Mouse (Mus musculus): ENCODE results near the gene Atp9a. TPM values are rescaled to one million over a fixed set of nuclear protein-coding genes. Genes with fewer than 3 reads are reported as not detected.

The Atp9a gene
- polyA plus RNA-seq, 1 experiment, result not detected

DNA sequence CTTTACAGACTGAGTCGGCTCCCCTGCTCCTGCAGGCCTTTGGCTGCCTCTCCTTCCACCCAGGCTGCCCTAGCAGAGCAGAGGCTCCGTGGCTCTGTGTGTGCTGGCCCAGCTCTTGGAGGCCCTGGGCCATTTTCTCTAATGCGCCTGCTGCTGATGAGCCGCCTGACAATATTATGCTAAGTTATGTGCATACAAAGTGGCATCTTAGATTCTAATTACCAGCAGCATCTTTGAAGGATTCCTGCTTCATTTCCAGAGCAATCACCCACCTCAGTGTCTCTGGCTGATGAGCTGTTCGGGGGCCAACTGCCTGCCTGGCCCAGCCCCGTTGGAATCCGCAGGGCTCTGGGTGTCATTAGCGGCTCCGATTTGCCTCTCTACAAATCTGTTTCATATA, 115.8 kb downstream of the Atp9a start:
- Histone ChIP-seq H3K4me3 (ENCODE audit: insufficient read depth, low read depth, low read length) (no peak overlapping the region), H3K4me1 (ENCODE audit: control insufficient read depth, insufficient read depth, low read length) (peaks cover 7% of the 10 kb centered on the region), H3K27ac (ENCODE audit: insufficient read depth, low read depth, low read length) (no peak overlapping the region)
- 75% methylated on average over 9 of the region's 9 CpGs for WGBS
- no peak for TF ChIP-seq CTCF (IDR thresholded peaks at IDR 0.05; ENCODE audit: insufficient read depth, low read depth, low read length)
- no peak for TF ChIP-seq POLR2A (IDR thresholded peaks at IDR 0.05; ENCODE audit: insufficient read depth, low read depth, low read length)

DNA sequence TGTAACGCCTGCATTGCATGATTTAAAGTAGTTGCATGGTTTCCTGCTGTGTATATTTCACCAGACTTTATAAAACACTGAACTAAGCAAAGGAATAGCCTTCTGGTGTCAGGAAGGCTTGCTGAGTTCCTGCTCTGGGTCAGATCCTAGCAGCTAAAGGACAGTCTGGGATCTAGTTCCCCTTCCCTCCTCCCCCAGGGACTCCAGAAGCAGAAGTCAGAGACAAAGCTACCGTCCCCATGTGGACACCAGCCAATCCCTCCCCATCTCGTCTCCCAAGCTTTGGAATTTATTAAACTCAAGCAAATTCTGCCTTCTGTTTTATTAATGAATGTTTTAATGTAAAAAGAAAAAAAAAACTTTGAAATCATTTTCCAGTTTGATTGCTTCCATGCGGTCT, 117.1 kb downstream of the Atp9a start:
- no peak overlapping the region for H3K27ac ChIP-seq (ENCODE audit: insufficient read depth, low read depth, low read length)
- TF ChIP-seq POLR2A (IDR thresholded peaks at IDR 0.05; ENCODE audit: insufficient read depth, low read depth, low read length), result no peak
- no peak for TF ChIP-seq CTCF (IDR thresholded peaks at IDR 0.05; ENCODE audit: insufficient read depth, low read depth, low read length)
- H3K4me1 ChIP-seq (ENCODE audit: control insufficient read depth, insufficient read depth, low read length), result peaks cover 7% of the 10 kb centered on the region
- H3K4me3 ChIP-seq (ENCODE audit: insufficient read depth, low read depth, low read length), result no peak overlapping the region
- 82% methylated on average over 4 of the region's 4 CpGs for WGBS

DNA sequence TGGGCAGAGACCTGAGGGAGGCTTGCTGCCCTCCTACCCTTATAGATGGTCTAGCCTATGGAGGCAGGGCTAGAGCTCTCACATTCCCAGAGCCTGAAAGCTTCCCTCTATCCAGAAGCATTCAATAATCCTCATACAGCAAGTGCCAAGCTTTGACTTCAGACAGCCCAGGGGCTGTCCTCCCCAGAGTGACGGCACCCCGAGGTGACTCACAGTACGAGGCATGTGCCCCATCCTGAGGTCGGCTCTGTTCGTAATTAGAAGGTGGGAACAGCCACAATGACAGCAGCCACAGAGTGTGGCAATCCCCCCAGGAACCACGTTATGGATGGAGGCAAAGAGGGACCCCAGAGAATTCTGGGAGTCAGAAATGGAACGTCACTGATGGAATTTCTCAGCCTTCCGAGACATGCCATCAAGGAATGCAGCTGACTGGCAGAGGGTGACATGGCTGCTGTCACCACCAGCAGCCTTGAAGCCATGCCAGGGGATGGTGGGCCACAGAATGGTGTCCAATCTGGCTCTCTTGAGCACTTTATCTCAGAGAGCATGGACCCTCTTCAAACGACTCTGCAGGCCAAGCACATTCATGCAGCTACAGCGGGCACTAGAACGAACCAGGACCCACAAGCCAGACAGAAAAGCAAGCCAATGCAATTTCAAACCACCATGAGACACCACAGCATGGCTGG, 121.0 kb downstream of the Atp9a start:
- 74% methylated on average over 11 of the region's 11 CpGs for WGBS
- no peaks in the 10 kb centered on the region; the same call in 1 of the 2 replicates for H3K4me1 ChIP-seq (ENCODE audit: control insufficient read depth, insufficient read depth, low read length)
- TF ChIP-seq CTCF (IDR thresholded peaks at IDR 0.05; ENCODE audit: insufficient read depth, low read depth, low read length), result no peak
- TF ChIP-seq POLR2A (IDR thresholded peaks at IDR 0.05; ENCODE audit: insufficient read depth, low read depth, low read length), result no peak
- no peak overlapping the region for H3K27ac ChIP-seq (ENCODE audit: insufficient read depth, low read depth, low read length)
- no peak overlapping the region for H3K4me3 ChIP-seq (ENCODE audit: insufficient read depth, low read depth, low read length)

DNA sequence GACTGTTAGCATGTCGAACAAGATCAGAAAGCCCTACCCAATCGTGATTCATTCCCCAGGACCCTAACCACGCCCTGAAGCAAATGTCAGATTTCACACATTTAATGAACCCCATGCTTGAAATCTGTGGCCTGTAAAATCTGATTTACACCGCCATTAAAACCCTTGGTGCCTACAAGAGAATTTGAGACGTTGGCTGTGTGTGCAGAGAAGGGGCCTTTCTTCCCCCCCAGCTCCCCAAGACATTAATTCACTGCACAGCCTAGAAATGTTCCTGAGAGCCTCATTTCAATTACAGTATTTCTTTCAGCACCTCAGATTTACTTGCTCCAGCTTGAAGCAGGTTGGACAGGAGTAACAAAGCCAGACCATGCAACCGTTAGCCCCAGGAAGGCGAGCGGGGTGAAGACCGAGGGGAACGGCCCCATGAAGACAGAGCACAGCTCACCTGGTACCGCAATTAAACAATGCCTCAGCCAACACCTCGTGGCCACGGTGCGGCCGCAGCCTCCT, 123.9 kb downstream of the Atp9a start:
- peaks cover 6% of the 10 kb centered on the region; the same call in 1 of the 2 replicates for H3K4me1 ChIP-seq (ENCODE audit: control insufficient read depth, insufficient read depth, low read length)
- H3K4me3 ChIP-seq (ENCODE audit: insufficient read depth, low read depth, low read length), result no peak overlapping the region
- 88% methylated on average over 15 of the region's 15 CpGs for WGBS
- TF ChIP-seq POLR2A (IDR thresholded peaks at IDR 0.05; ENCODE audit: insufficient read depth, low read depth, low read length), result no peak
- TF ChIP-seq CTCF (IDR thresholded peaks at IDR 0.05; ENCODE audit: insufficient read depth, low read depth, low read length), result no peak
- no peak overlapping the region for H3K27ac ChIP-seq (ENCODE audit: insufficient read depth, low read depth, low read length)

DNA sequence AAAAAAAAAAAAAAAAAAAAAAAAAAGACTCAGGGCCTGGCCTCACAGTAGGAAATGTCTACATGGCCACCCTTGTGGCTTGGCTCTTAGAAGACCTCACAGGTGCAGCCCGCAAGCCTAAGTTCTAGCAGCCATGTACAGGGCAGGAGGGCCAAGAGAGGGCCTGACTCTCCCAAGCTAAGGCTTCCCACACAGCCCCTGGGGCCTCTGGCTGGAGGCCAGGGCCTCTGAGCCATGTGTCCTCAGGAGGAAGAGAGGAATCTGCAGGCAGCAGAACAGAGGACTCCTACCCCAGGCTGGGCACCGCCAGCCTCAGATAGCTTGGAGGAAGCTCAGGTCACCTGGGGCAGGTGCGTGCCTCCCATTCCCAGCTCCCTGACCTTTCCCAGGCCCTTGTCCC, 127.0 kb downstream of the Atp9a start:
- WGBS, result 91% methylated on average over 3 of the region's 3 CpGs
- Histone ChIP-seq H3K27ac (ENCODE audit: insufficient read depth, low read depth, low read length) (no peak overlapping the region), H3K4me3 (ENCODE audit: insufficient read depth, low read depth, low read length) (no peak overlapping the region), H3K4me1 (ENCODE audit: control insufficient read depth, insufficient read depth, low read length) (peaks cover 12% of the 10 kb centered on the region)
- TF ChIP-seq CTCF (IDR thresholded peaks at IDR 0.05; ENCODE audit: insufficient read depth, low read depth, low read length), result no peak
- no peak for TF ChIP-seq POLR2A (IDR thresholded peaks at IDR 0.05; ENCODE audit: insufficient read depth, low read depth, low read length)

DNA sequence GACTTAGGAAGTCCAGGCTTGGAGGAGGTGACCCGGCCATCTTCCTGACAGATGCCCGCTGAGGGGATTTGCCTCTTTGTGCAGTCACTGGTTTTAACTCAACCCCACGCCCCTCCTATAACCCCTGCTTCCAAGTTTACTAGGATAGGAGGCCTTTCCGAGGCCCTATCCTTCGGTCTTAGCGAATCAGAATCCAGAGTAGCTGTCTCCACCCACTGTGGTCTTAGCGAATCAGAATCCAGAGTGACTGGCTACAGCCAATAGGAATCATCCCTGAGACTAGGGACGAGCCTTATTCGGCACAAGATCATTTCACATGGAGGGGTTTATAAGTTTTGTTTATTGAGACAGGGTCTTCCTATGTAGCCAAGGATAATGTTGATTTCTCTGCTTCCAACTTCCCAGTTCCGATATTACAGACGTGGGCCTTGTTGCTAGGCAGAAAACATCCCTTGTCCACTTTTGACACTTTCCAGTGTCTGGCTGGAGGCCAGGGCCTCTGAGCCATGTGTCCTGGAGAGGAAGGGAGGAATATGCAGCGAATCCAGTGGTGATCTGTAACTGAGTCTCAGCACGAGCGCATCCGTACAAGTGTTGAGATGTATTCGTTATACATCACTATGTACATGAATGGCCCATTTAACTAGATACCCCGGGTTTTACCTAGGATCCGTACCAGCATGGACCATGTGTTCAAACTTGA, 127.9 kb downstream of the Atp9a start:
- H3K27ac ChIP-seq (ENCODE audit: insufficient read depth, low read depth, low read length), result no peak overlapping the region
- no peak overlapping the region for H3K4me3 ChIP-seq (ENCODE audit: insufficient read depth, low read depth, low read length)
- no peak for TF ChIP-seq POLR2A (IDR thresholded peaks at IDR 0.05; ENCODE audit: insufficient read depth, low read depth, low read length)
- TF ChIP-seq CTCF (IDR thresholded peaks at IDR 0.05; ENCODE audit: insufficient read depth, low read depth, low read length), result no peak
- 86% methylated on average over 18 of the region's 18 CpGs for WGBS
- peaks cover 16% of the 10 kb centered on the region for H3K4me1 ChIP-seq (ENCODE audit: control insufficient read depth, insufficient read depth, low read length)

DNA sequence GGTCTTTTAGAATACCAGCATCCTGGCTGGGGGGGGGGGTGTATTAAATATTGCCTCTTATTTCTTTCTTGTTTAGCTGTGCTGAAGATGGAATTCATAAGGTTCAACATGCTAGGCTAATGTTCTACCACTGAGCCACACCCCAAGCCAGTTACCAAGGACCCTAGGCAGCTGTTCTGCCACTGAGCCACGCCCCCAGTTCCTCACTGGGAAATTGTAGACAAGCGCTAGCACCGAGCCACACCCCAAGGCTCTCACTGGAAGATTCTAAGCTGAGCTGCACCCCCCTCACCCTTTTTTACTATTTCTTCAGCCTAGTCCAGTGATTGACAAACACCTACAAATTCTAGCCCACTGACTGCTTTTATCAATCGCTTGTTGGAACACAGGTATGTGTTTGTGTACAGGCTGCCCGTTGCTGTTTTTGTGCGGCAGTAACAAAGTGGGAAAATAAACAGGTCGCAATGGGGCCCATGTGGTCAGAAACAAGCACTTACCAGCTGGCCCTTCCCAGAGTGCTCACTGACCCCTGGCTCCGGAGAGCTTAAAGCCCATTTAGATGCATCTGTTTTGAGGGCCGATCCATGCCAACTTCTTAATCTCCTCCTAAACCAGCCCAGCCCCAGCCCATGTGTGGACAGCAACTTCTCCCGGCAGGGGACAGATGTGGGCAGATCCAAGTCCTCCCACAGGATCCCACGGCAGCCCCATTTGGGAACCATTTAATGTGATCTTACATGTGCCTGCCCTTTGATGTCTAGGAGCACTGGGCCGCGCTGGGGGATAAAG, 128.9 kb downstream of the Atp9a start:
- no peak for TF ChIP-seq POLR2A (IDR thresholded peaks at IDR 0.05; ENCODE audit: insufficient read depth, low read depth, low read length)
- TF ChIP-seq CTCF (IDR thresholded peaks at IDR 0.05; ENCODE audit: insufficient read depth, low read depth, low read length), result no peak
- Histone ChIP-seq H3K27ac (ENCODE audit: insufficient read depth, low read depth, low read length) (no peak overlapping the region), H3K4me1 (ENCODE audit: control insufficient read depth, insufficient read depth, low read length) (peaks cover 25% of the 10 kb centered on the region), H3K4me3 (ENCODE audit: insufficient read depth, low read depth, low read length) (no peak overlapping the region)
- 72% methylated on average over 13 of the region's 13 CpGs for WGBS

DNA sequence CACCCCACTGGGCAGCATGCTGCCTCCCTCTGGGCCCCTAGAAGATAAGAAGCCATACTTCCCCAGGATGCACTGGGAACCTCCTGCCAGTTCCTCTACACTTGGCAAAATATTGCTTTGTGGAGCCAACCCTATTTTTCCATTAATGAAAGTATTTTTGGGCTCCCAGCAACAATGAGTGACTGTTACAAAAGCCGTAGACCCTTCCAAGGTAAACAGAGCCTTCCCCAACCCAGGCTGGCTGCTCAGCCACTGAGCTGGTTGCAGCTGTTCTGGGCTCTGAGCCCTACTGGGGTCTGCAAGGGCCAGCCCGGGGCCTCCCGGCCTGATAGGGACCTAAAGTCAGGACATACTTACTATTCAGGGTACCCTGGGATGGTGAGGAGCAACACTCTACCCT, 131.3 kb downstream of the Atp9a start:
- Histone ChIP-seq H3K4me3 (ENCODE audit: insufficient read depth, low read depth, low read length) (no peak overlapping the region), H3K27ac (ENCODE audit: insufficient read depth, low read depth, low read length) (no peak overlapping the region), H3K4me1 (ENCODE audit: control insufficient read depth, insufficient read depth, low read length) (peaks cover 46% of the 10 kb centered on the region)
- TF ChIP-seq CTCF (IDR thresholded peaks at IDR 0.05; ENCODE audit: insufficient read depth, low read depth, low read length) (no peak), POLR2A (IDR thresholded peaks at IDR 0.05; ENCODE audit: insufficient read depth, low read depth, low read length) (no peak)
- 74% methylated on average over 3 of the region's 3 CpGs for WGBS
